Mouse (Mus musculus): ENCODE data around the gene Stk35.

The Stk35 gene

GRCm38 (mm10) chr2:129800271-129800903, at the start of gene Stk35:
Stk35 (plus strand) TSS chr2:129800517.
- DNase-seq (ENCODE audit: low read depth, low spot score): peak; percentile 91

GRCm38 (mm10) chr2:129782046-129782445, 18.3 kb upstream of the Stk35 start:
- DNase-seq (ENCODE audit: low read depth, low spot score): no peak

- DNase-seq (ENCODE audit: low read depth, low spot score): no peak
Observed at GRCm38 (mm10) chr2:129796501-129796900, 3.8 kb upstream of the Stk35 start.

GRCm38 (mm10) chr2:129797709-129798108, 2.6 kb upstream of the Stk35 start:
- no peak for DNase-seq (ENCODE audit: low read depth, low spot score)

GRCm38 (mm10) chr2:129798410-129798809, 1.9 kb upstream of the Stk35 start:
- DNase-seq (ENCODE audit: low read depth, low spot score): no peak

- no peak for DNase-seq (ENCODE audit: low read depth, low spot score)
Observed at GRCm38 (mm10) chr2:129800904-129801230, 550 bp downstream of the Stk35 start.

GRCm38 (mm10) chr2:129801231-129802029, 1.1 kb downstream of the Stk35 start:
- DNase-seq (ENCODE audit: low read depth, low spot score): peak; percentile 90

- no peak for DNase-seq (ENCODE audit: low read depth, low spot score)
Observed at GRCm38 (mm10) chr2:129805486-129805885, 5.2 kb downstream of the Stk35 start.

- no peak for DNase-seq (ENCODE audit: low read depth, low spot score)
Observed at GRCm38 (mm10) chr2:129806486-129806885, 6.2 kb downstream of the Stk35 start.

GRCm38 (mm10) chr2:129810563-129810962, 10.2 kb downstream of the Stk35 start:
- no peak for DNase-seq (ENCODE audit: low read depth, low spot score)

GRCm38 (mm10) chr2:129814033-129814432, 13.7 kb downstream of the Stk35 start:
- no peak for DNase-seq (ENCODE audit: low read depth, low spot score)

GRCm38 (mm10) chr2:129815076-129815475, 14.8 kb downstream of the Stk35 start:
- no peak for DNase-seq (ENCODE audit: low read depth, low spot score)

- no peak for DNase-seq (ENCODE audit: low read depth, low spot score)
Observed at GRCm38 (mm10) chr2:129817603-129818257, 17.4 kb downstream of the Stk35 start.

GRCm38 (mm10) chr2:129818868-129819267, 18.6 kb downstream of the Stk35 start:
- DNase-seq (ENCODE audit: low read depth, low spot score): no peak

- DNase-seq (ENCODE audit: low read depth, low spot score): no peak
Observed at GRCm38 (mm10) chr2:129819531-129819930, 19.2 kb downstream of the Stk35 start.

GRCm38 (mm10) chr2:129819951-129820350, 19.6 kb downstream of the Stk35 start:
- no peak for DNase-seq (ENCODE audit: low read depth, low spot score)

- DNase-seq (ENCODE audit: low read depth, low spot score): no peak
Observed at GRCm38 (mm10) chr2:129821021-129821420, 20.7 kb downstream of the Stk35 start.

GRCm38 (mm10) chr2:129821568-129821967, 21.3 kb downstream of the Stk35 start:
- no peak for DNase-seq (ENCODE audit: low read depth, low spot score)

- DNase-seq (ENCODE audit: low read depth, low spot score): no peak
Observed at GRCm38 (mm10) chr2:129823310-129823709, 23.0 kb downstream of the Stk35 start.

GRCm38 (mm10) chr2:129824254-129824653, 23.9 kb downstream of the Stk35 start:
- no peak for DNase-seq (ENCODE audit: low read depth, low spot score)

- DNase-seq (ENCODE audit: low read depth, low spot score): no peak
Observed at GRCm38 (mm10) chr2:129826141-129826540, 25.8 kb downstream of the Stk35 start.

GRCm38 (mm10) chr2:129832993-129833392, 32.7 kb downstream of the Stk35 start:
- DNase-seq (ENCODE audit: low read depth, low spot score): no peak

GRCm38 (mm10) chr2:129834221-129834620, 33.9 kb downstream of the Stk35 start:
- DNase-seq (ENCODE audit: low read depth, low spot score): no peak

Measured in mesoderm, embryonic 11.5 days (tissue).